Mouse (Mus musculus): Measurements from ENCODE around the gene Tmem268. TPM values are rescaled to one million over a fixed set of nuclear protein-coding genes. Genes with fewer than 3 reads are reported as not detected.

Gene Tmem268
- polyA plus RNA-seq, 1 experiment from 2014 or later, result 9.0 TPM

GRCm38 (mm10) chr4:63542209-63542608 lies 16.4 kb upstream of the Tmem268 start:
- Histone ChIP-seq H3K27me3 (replicated peaks; ENCODE audit: control insufficient read depth, insufficient read depth, low read length) (no peaks in the 10 kb centered on the region), H3K4me3 (ENCODE audit: low read depth, low read length) (no peak overlapping the region), H3K4me1 (replicated peaks; ENCODE audit: control insufficient read depth, insufficient read depth, low read length) (peaks cover 17% of the 10 kb centered on the region), H3K4me2 (no peak overlapping the region), H3K9ac (ENCODE audit: low read depth, low read length) (no peak overlapping the region), H3K36me3 (ENCODE audit: control insufficient read depth, insufficient read depth, low read length) (0 out of 2 replicates have a peak, but pooled peaks cover 2% of the 10 kb centered on the region), H3K27ac (ENCODE audit: low read depth, low read length) (no peak overlapping the region), H3K9me3 (ENCODE audit: control insufficient read depth, low read length) (no peaks in the 10 kb centered on the region)
- WGBS, result 64% methylated on average over 2 of the region's 2 CpGs
- ATAC-seq (replicated peaks; ENCODE audit: low FRiP score), result no peak
- no peak for DNase-seq (ENCODE audit: low spot score)

DNA sequence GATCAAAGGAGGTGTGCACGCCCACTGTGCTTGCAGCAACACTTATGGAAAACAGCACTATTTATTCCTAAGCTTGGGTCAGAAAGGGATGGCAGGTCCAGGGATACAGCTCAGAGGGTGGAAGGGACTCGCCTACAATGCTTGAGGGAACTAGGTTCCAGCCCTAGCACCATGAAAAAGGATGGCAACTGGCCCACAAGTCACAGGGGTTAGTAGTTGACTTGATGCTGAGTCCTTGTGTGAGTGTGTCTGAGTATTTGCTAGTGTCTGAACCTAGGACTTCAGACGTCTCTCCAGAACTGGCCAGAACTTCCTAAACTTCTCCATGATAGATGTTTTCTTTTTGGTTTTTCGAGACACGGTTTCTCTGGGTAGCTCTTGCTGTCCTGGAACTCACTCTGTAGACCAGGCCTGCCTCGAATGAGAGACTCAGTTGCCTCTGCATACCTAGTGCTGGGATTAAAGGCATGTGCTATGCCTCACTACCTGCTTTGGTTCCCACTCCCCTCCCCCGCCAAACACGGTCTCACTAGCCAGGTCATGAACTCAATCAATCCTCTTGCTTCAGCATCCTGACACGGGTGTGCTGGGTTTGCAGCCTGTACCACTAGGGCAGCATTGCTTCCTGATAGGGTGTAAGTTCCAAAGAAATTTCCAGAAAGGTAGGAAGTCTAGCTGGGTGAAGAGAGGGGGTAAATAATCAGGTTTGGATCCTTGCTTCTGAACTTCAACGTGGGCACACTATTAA lies 14.7 kb upstream of the Tmem268 start:
- peak overlapping the region; percentile 87 for H3K4me3 ChIP-seq (ENCODE audit: low read depth, low read length)
- peaks cover 6% of the 10 kb centered on the region for H3K36me3 ChIP-seq (ENCODE audit: control insufficient read depth, insufficient read depth, low read length)
- peaks cover 19% of the 10 kb centered on the region for H3K4me1 ChIP-seq (replicated peaks; ENCODE audit: control insufficient read depth, insufficient read depth, low read length)
- peak; percentile 44 for ATAC-seq (replicated peaks; ENCODE audit: low FRiP score)
- H3K9ac ChIP-seq (ENCODE audit: low read depth, low read length), result peak overlapping the region; percentile 41; the same call in 1 of the 2 replicates
- H3K9me3 ChIP-seq (ENCODE audit: control insufficient read depth, low read length), result no peaks in the 10 kb centered on the region
- H3K27ac ChIP-seq (ENCODE audit: low read depth, low read length), result no peak overlapping the region
- peak overlapping the region; percentile 61 for H3K4me2 ChIP-seq
- no peak for DNase-seq (ENCODE audit: low spot score)
- 57% methylated on average over 10 of the region's 10 CpGs for WGBS
- H3K27me3 ChIP-seq (replicated peaks; ENCODE audit: control insufficient read depth, insufficient read depth, low read length), result no peaks in the 10 kb centered on the region

DNA sequence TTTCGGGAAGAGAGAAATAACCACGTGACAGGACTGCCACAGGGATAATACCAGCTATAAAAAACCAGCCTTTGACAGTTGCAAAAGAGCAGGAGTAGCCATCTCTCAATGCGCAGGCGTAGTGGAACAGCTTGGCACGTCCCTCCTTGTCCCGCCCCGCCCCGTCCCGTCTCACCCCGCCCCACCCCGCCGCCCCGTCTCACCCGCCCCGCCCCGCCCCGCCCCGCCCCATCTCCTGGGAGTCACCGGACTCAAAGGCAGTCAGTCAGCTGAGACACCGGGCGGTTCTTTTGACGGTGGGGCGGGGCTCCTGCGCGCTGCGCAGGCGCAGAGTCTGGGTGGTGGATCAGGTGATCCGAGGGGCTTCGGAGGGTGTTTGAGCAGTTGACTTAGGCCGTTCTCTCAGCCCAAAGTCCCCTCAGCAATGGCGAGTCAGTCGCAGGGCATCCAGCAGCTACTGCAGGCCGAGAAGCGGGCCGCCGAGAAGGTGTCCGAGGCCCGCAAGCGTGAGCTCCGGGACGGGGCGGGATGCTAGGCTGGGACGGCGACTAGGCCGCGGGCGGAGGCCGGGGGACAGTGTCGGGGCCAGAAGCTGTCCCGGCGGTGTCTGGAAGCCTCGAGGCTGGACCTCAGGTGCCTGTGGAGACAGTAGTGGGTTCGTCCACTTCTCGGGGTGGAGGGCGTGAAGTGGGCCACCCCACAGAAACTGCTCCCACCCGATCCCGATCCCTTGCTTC lies 13.9 kb upstream of the Tmem268 start, which contains the start of gene Atp6v1g1:
Gene Atp6v1g1, plus strand, starts transcription at position 279 of the 737 bp plus-strand sequence.
- peak within 1 kb of the TSS; percentile 77 for H3K4me2 ChIP-seq

DNA sequence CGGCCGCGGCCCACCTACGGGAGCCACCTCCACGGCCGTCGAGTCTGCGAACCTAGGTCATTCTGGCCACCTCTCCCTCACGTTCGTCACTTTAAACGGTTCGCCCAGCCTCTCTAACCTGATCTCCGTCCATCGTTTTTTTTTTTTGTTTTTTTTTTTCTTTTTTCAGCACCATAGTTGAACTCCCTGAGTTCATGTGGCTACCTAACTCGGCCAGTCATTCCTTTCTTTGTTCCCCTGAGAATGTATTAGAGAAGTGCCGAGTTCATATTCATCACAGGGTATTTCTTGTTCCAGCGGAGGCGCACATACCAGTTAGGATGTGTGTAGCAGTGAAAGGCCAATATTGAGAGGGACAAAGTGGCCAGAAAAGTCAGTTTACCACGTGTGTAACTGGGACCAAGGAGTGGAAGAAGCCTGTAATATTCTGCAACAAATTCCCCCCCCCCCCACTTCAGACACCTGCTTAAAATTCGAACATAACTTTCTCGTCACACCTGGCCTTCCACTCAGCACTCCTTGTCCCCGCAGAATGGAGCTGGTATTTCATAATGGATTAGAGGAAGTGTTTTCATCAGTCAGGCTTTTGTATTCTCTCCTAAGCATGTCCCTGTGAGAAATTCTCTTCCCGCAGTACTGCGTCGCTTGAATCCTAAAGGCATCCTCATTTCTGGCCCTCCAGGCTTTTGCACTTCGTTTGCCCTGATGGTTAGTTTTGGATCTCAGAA lies 13.2 kb upstream of the Tmem268 start:
- ATAC-seq (replicated peaks; ENCODE audit: low FRiP score), result no peak
- Histone ChIP-seq H3K4me2 (peak overlapping the region; percentile 77), H3K9me3 (ENCODE audit: control insufficient read depth, low read length) (no peaks in the 10 kb centered on the region), H3K36me3 (ENCODE audit: control insufficient read depth, insufficient read depth, low read length) (peaks cover 14% of the 10 kb centered on the region), H3K4me1 (replicated peaks; ENCODE audit: control insufficient read depth, insufficient read depth, low read length) (peaks cover 19% of the 10 kb centered on the region), H3K4me3 (ENCODE audit: low read depth, low read length) (peak overlapping the region; percentile 87), H3K9ac (ENCODE audit: low read depth, low read length) (peak overlapping the region; percentile 95), H3K27ac (ENCODE audit: low read depth, low read length) (peak overlapping the region; percentile 73), H3K27me3 (replicated peaks; ENCODE audit: control insufficient read depth, insufficient read depth, low read length) (no peaks in the 10 kb centered on the region)
- 19% methylated on average over 26 of the region's 26 CpGs for WGBS
- no peak for DNase-seq (ENCODE audit: low spot score)

More for the DNA sequence above, 13.9 kb upstream of the Tmem268 start, which contains the start of gene Atp6v1g1:
- Histone ChIP-seq H3K4me3 (ENCODE audit: low read depth, low read length) (peak within 1 kb of the TSS; percentile 87), H3K36me3 (ENCODE audit: control insufficient read depth, insufficient read depth, low read length) (peaks cover 13% of the 10 kb centered on the region), H3K9ac (ENCODE audit: low read depth, low read length) (peak within 1 kb of the TSS; percentile 95), H3K4me1 (replicated peaks; ENCODE audit: control insufficient read depth, insufficient read depth, low read length) (peaks cover 19% of the 10 kb centered on the region), H3K27ac (ENCODE audit: low read depth, low read length) (peak within 1 kb of the TSS; percentile 73), H3K27me3 (replicated peaks; ENCODE audit: control insufficient read depth, insufficient read depth, low read length) (no peaks in the 10 kb centered on the region), H3K9me3 (ENCODE audit: control insufficient read depth, low read length) (no peaks in the 10 kb centered on the region)
- ATAC-seq (replicated peaks; ENCODE audit: low FRiP score) (peak; percentile 94), DNase-seq (ENCODE audit: low spot score) (peak; percentile 90)
- WGBS, result under 1% methylated on average over 53 of the region's 57 CpGs

DNA sequence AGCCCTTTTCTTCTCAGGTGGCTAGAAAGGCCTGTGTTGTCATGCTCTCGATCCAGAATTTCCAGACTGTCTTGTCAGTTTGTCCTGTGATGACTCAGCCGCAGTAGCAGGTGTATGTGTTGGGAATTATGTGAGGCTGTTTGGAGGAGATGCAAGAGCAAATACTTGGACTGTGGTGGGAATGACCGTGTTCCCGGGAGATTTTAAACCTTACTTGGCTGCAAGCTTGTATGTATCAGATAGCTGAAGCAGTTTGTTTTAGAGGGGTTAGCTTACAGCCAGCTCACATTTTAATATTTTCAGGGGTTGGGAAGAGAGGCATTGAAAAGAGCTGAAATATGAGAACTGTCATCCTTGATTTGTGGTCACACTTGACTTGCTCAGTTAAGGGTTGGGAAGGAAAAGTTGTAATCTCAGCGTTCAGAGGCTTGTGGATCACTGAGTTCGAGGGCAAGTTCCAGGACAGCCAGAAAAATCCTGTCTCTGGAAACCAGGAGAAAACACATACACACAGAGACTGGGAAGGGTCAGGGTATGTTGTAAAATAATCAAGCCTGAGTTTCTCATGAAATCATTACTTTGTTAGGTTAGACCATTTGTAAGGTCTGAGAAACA lies 12.0 kb upstream of the Tmem268 start:
- peak overlapping the region; percentile 3; the same call in 1 of the 2 replicates for H3K9ac ChIP-seq (ENCODE audit: low read depth, low read length)

DNA sequence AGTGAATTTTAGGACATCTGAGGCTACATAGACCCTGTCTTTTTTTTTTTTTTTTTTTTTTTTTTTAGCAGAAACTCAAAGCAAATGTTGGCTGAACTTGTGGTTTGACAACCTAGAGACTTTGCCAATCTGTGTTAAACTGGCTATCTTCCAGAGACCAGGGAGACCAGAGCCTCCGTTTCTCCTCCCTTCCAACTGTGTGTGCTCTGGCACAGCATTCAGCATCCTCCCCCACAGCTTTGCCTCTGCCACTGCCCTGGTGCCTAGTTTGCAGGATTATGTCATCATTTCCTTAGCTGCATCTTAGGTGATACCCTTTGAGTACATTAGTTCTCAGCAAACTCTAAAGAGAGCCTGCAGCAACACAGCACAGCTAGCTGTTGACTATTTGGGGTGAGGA lies 10.8 kb upstream of the Tmem268 start:
- no peak overlapping the region for H3K4me2 ChIP-seq

More for the DNA sequence above, 12.0 kb upstream of the Tmem268 start:
- peaks cover 19% of the 10 kb centered on the region for H3K4me1 ChIP-seq (replicated peaks; ENCODE audit: control insufficient read depth, insufficient read depth, low read length)
- DNase-seq (ENCODE audit: low spot score) (no peak), ATAC-seq (replicated peaks; ENCODE audit: low FRiP score) (no peak)
- no peaks in the 10 kb centered on the region for H3K9me3 ChIP-seq (ENCODE audit: control insufficient read depth, low read length)
- H3K4me2 ChIP-seq, result peak overlapping the region; percentile 77
- H3K4me3 ChIP-seq (ENCODE audit: low read depth, low read length), result 0 out of 2 replicates have a peak overlapping the region, but pooled peaks have one; percentile 87
- 88% methylated on average over 6 of the region's 6 CpGs for WGBS
- peaks cover 20% of the 10 kb centered on the region for H3K36me3 ChIP-seq (ENCODE audit: control insufficient read depth, insufficient read depth, low read length)
- H3K27me3 ChIP-seq (replicated peaks; ENCODE audit: control insufficient read depth, insufficient read depth, low read length), result no peaks in the 10 kb centered on the region
- no peak overlapping the region for H3K27ac ChIP-seq (ENCODE audit: low read depth, low read length)

GRCm38 (mm10) chr4:63548491-63548890 lies 10.1 kb upstream of the Tmem268 start:
- Histone ChIP-seq H3K9ac (ENCODE audit: low read depth, low read length) (no peak overlapping the region), H3K36me3 (ENCODE audit: control insufficient read depth, insufficient read depth, low read length) (peaks cover 35% of the 10 kb centered on the region), H3K4me1 (replicated peaks; ENCODE audit: control insufficient read depth, insufficient read depth, low read length) (peaks cover 19% of the 10 kb centered on the region), H3K27me3 (replicated peaks; ENCODE audit: control insufficient read depth, insufficient read depth, low read length) (no peaks in the 10 kb centered on the region), H3K4me2 (no peak overlapping the region), H3K9me3 (ENCODE audit: control insufficient read depth, low read length) (no peaks in the 10 kb centered on the region), H3K4me3 (ENCODE audit: low read depth, low read length) (no peak overlapping the region), H3K27ac (ENCODE audit: low read depth, low read length) (no peak overlapping the region)
- no peak for ATAC-seq (replicated peaks; ENCODE audit: low FRiP score)
- 83% methylated on average over 3 of the region's 3 CpGs for WGBS
- no peak for DNase-seq (ENCODE audit: low spot score)

More for the DNA sequence above, 10.8 kb upstream of the Tmem268 start:
- Histone ChIP-seq H3K9ac (ENCODE audit: low read depth, low read length) (no peak overlapping the region), H3K4me3 (ENCODE audit: low read depth, low read length) (no peak overlapping the region), H3K36me3 (ENCODE audit: control insufficient read depth, insufficient read depth, low read length) (peaks cover 32% of the 10 kb centered on the region), H3K4me1 (replicated peaks; ENCODE audit: control insufficient read depth, insufficient read depth, low read length) (peaks cover 19% of the 10 kb centered on the region), H3K9me3 (ENCODE audit: control insufficient read depth, low read length) (no peaks in the 10 kb centered on the region), H3K27ac (ENCODE audit: low read depth, low read length) (no peak overlapping the region), H3K27me3 (replicated peaks; ENCODE audit: control insufficient read depth, insufficient read depth, low read length) (no peaks in the 10 kb centered on the region)
- no peak for ATAC-seq (replicated peaks; ENCODE audit: low FRiP score)
- WGBS, result 76% methylated on average over 1 of the region's 1 CpGs
- DNase-seq (ENCODE audit: low spot score), result no peak

DNA sequence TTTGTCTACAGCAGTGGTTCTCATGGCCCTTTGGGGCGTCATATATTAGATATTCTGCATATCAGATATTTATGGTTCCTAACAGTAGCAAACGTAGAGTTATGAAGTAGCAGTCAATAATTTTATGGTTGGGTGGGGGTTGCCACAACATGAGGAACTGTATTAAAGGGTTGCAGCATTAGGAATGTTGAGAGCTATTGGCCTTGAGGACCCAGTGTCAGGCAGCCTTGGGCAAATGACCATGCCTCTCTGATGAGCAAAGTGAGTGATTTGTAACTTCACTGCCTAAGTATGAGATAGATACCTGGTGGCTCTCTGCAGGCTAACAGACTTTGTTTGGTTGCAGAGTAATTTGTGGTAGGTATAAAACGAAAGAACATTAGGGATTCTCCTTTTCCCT lies 7.7 kb upstream of the Tmem268 start:
- Histone ChIP-seq H3K27me3 (replicated peaks; ENCODE audit: control insufficient read depth, insufficient read depth, low read length) (no peaks in the 10 kb centered on the region), H3K9ac (ENCODE audit: low read depth, low read length) (no peak overlapping the region), H3K36me3 (ENCODE audit: control insufficient read depth, insufficient read depth, low read length) (peaks cover 35% of the 10 kb centered on the region), H3K4me2 (no peak overlapping the region), H3K4me3 (ENCODE audit: low read depth, low read length) (no peak overlapping the region), H3K27ac (ENCODE audit: low read depth, low read length) (no peak overlapping the region), H3K4me1 (replicated peaks; ENCODE audit: control insufficient read depth, insufficient read depth, low read length) (peaks cover 11% of the 10 kb centered on the region), H3K9me3 (ENCODE audit: control insufficient read depth, low read length) (no peaks in the 10 kb centered on the region)
- no peak for ATAC-seq (replicated peaks; ENCODE audit: low FRiP score)
- DNase-seq (ENCODE audit: low spot score), result no peak
- 93% methylated on average over 3 of the region's 3 CpGs for WGBS

Data from liver, embryonic 11.5 days (tissue).